Mouse (Mus musculus): ENCODE measurements around the gene Hpse. TPM values are rescaled to one million over a fixed set of nuclear protein-coding genes. Genes with fewer than 3 reads are reported as not detected.

Hpse gene
- total RNA-seq, 2 experiments from 2014 or later = 0.13 to 0.70 TPM

DNA sequence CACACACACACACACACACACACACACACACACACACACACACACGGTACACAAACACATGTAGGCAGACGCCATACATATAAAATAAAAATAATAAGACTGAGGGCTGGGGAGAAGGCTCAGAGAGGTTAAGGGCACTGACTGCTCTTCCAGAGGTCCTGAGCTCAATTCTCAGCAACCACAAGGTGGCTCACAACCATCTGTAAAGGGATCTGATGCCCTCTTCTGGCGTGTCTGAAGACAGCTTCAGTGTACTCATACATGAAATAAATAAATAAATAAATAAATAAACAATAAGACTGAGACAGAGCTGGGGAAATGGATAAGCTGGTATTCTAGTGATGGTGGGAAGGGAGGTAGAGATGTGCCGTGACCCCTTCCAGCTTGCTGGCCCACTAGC lies 33.9 kb downstream of the Hpse start:
- DNase-seq = no peak

DNA sequence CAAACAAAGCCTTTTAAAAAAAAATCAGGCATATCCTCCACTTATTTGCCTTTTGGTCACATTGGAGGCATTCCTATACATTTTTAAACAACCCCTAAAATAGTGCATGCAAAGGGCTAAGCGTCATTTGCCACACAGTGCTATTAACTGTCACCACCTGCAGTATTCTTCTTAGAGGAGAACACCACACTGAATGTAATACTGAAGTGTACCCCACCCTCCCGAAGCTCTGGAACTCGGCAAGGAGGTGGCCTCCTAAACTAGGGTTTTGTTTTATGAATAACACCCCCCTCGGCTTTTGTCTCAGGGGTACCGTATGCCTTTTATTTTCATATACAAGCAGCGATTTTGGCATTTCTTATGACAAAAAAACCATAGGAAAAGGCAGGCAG lies 39.0 kb downstream of the Hpse start:
- DNase-seq = no peak

DNA sequence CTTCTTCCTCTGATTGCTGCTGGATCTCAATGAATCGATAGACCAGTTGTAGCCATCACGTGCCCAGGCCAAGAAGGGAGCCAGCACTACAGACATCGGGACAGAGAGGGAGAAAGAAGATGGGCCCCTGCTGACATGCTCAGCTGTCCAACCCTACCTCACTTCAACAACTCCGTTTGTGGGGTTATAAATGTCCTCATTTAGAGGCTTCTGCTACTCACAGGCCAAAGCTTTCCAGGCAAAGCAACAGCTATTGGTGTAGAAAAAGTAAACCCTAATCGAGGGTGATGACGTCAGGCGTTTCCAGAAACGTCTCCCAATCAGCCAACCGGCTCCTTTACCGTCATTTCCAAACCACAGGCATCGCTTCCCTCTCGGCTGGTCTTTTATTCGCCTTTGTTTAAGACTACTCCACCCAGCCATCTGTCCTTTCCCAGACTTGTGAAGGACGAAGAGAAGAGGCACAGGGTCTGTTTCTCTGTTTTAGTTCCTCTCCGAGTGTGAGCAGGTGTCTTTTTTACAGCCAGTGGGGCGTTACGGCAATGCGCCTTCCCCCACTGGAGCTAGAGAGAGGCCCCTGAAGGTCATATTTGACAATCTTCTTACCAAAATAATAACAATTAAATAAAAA lies 39.5 kb downstream of the Hpse start:
- DNase-seq = no peak

DNA sequence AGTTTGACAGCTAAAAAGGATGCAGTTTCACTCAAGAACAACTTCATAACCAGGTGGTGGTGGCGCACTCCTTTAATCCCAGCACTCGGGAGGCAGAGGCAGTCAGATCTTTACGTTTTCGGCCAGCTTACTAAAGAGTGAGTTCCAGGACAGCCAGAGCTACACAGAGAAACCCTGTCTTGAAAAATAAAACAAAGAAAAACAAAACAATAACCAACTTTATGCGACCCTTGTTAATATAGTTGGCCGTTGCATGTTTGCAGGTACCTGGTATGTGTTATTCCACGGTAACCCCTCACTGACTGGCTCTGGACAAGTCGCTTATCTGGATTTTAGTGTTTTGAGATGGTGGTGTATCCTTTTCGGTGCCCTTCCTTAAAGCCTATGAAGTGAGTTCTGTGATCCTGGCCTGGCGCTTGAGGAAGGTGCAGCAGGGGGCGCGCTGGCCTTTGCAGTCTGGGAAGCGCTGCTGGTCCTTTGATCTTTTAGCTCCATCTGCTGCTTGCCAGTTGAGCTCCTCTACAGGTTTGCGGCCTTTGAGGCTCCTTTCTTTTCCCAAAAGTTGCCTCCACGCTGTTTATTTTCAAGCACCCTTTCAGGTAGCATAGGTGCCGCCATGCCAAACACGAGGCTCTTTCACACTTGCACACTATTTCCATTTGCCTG lies 44.7 kb downstream of the Hpse start, which contains the start of gene Coq2:
Gene Coq2, minus strand, starts transcription at position 430 of the 666 bp plus-strand sequence.
- peak; percentile 64 for DNase-seq

DNA sequence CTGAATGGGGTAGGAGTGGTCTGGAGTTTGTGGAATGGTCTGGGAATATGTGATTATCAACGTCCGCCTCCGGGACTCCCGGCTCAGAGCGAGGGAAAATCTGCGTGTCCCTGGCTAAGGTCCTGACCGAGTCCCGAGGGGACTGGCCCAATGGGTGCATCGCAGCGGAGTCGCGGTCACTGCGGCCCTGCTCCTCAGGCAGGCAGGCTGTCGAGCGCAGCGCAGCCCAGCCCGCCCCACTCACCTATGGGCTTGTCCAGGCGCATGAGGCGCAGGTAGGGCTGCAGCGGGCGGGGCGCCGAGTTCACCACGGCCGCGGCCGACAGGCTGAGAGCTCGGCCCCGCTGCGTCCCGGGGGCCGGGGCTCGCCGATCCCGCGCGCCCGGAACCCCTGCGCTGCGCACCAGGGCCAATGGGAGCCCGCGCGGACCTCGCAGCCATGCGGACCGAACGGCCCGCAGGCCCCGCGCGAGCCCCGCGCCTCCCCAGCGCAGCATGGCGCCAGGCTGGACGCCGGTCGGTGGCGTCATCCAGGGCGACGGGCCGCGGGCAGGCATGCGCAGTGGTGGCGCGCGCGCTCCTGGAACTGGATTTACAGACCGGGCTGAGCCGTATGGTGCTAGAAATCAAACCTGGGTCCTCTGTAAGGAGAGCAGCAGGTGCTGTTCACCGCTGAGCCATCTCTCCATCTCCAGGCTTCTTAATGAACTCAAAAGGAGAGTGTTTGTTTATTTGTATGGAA lies 45.6 kb downstream of the Hpse start:
- DNase-seq = peak; percentile 83

DNA sequence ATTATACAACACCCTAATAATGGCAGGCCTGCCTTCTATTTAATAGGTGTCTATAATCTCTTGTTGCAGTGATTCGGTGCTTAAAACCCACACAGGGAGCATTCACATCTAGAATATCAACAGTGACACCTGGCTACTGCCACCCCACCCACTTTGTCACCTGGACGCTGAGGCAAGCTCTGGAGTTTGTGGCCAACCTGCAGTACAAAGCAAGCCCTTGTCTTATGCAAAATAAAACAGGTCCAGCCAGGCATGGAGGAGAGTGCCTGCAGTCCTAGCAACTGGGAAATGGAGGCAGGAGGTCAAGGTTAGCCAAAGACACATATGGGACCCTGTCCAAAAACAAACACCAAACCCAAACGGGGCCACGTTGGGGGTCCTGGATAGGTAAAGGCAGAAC lies 47.1 kb downstream of the Hpse start:
- DNase-seq = no peak

DNA sequence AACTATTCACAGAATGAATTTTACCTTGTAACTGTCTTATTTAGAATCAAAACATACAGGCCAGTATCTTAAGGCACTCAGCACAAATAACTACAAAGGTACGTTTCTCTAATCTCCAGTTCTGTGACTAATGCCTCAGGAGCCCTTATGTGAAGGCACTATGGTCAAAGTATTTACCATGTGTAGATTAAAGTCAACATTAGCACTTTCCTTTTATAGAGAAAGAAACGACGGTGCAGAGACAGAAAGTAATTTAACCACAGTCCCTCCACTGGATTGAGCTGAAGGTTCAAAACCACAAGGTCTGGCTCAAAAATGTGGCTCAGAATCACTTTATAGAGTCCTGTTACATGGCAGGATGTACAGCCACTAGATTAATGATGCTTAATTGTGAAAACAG lies 47.6 kb downstream of the Hpse start:
- DNase-seq = no peak

DNA sequence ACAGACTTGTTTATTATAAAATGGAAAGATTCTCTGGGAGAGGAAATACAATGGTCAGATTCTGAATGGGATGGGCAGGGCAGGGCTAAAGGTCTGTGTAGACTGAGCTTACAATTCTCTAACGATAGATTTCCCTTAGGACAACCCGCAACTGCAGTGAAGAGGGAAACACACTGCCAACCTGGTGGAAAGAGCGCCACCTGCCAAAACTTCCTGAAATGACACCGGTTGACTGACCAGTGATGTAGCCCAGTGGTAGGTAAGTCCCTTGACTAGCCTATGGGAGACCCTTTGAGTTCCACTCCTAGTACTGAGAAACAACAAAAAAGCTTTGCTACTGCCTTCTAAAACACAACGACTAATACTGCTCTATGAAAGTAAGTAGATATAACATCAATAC lies 48.1 kb downstream of the Hpse start:
- no peak for DNase-seq

DNA sequence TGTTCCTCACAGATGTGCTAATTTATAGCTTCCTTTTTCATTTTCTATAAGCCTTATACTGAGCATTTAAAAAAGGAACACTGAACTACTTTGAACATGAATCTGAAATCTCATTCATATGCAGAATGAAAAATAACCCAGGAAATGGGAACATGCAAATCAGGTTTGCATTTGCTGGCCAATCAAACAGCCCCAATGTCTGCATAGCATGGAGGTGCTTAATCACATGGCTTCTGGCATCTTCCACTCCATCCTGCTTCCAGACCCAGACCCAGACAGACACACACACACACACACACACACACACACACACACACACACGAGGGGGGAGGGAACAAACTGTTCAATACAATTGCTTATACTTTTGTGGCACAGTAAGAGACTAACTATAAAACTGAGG lies 52.6 kb downstream of the Hpse start:
- no peak for DNase-seq

DNA sequence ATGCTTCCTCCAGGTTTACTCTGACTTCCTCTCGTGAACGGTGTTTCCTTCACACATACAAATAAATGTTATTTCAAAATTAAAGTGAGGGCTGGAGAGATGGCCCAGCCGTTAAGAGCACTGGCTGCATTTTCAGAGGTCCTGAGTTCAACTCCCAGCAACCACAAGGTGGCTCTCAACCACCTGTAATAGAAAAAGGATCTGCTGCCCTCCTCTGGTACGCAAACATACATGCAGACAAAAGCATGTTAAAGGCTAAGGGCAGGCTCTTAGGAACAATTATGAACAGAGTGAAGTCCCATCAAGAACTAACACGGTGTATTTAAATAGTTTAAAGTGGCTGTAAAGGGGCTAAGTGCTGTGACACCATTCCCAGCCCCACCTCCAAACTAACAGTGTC lies 55.7 kb downstream of the Hpse start:
- no peak for DNase-seq

DNA sequence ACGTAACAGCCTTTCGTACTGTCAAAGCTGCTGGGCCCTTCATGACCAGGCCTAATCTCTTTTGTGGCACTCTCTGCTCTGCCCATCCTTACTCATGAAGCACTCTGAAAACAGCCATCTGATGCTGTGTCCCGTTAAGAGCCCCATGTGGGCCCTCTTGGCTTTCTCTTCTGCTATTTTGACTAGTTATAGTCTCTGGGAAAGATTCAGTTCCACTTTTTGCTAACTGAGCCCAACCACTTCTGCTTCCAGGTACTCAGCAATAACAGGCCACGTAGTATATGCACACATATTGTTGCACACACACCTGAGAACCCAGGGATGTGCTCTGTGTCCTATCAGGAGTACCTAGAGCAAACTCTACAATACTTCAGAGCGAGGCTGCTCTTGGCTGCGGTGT lies 56.5 kb downstream of the Hpse start:
- no peak for DNase-seq

DNA sequence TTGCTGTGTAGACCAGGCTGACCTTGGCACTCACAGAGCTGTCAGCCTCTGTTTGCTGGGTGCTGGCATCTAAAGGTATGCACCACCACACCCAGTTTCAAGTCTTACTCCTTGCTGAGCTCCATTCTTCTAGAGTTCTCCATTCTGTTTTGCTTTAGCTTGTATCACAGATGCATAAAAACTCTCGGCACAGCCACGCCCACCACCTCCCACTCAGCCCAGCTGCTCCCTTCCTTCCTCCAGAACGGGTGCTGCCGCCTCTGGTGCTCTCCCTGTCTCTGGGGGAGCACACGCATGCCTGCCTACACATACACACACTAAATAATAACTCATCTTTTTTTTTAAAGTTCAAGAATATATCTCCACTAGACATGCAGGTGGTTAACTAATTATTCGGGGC lies 61.1 kb downstream of the Hpse start:
- DNase-seq = no peak

DNA sequence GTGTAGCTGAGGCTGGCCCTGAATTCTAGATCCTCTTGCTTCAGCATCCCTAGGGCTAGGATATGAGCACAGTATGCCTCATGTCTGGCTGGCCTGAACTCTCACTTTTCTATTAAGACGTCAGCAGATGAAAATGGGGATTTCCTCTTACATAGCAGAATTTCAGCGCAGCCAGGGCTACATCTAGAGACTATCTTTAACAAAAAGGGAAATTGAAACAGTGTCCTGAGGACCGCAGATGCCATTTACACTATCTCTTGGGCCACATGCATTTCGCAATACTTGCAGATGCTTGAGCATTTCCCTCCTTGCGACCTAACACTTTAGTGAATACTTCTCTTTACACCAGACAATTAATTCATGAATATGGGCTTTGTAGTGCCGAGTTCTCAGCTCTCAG lies 63.2 kb downstream of the Hpse start:
- DNase-seq = no peak

DNA sequence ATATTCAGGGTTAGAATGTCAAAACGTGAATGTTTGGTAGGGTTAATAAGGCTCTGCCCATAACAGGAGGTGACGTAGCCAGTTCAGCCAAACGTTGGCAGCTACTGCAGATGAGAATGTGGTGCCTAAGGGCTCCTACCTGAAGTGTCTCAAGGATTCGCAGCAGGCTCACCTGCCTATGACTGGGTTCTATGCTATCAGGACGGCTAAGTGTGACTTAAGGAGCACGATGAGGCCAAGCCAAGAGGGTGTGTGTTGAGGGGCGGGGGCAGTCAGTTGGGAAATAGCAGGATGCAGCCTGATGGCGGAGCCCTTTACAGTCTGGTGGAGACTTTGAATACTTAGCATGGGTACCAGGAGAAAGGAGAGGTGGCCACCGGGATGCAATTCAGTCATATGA lies 67.2 kb downstream of the Hpse start:
- no peak for DNase-seq

DNA sequence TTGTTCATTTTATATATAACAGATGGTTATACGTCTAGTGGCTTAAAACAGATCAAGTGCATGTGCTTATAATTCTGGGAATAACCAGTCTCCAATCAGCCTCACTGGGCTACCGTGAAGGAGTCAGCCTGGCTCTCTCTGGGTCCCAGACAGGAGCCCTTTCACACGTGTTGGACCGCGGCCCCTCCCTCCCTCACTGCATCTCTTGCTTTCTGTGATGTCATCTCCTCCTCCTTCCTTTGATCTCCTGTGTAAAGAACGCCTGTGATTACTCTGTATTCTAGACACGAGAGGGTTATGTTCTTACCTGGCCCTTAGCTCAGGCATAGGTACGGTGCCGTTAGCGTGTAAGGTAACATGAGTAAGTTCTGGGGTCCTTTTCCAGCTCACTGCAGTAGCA lies 68.0 kb downstream of the Hpse start:
- DNase-seq = no peak

DNA sequence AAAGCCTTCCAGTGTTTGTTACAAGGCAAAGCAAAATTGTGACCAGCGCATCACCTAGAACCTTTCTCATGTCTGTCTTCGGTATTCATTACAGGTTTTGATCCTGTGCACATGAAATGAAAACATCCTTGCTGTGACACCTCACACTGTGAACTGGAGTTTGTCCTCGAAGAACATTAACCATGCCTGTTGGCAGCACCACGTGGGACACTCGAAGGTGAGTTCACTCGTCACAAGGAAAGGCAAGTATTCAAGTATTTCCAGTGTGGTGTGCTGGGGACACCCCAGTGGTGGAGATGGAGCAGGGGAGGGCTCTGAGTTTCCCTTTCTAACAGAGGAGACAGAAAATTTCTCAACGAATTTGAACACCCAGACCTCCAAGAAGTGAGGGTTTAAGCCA lies 68.5 kb downstream of the Hpse start:
- no peak for DNase-seq

DNA sequence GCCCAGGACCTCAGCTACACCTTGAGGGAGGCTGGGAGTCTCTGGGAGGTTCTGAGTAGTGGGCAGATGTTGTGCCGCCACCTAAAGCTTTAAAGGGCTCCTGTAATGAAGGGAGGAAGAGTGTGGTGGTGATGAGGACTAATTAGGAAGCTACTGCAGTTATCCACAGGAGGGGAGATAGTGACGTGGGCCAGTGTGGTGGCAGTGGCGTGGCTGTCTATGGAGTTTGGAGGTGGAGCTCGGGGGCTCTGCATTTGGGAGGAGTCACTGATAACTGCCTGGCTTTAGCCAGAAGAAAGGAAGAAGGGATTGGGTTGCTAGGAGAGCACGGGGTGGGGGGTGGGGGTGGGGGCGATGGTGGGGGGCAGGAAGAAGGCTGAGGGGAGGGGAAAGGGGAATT lies 71.0 kb downstream of the Hpse start:
- DNase-seq = no peak

DNA sequence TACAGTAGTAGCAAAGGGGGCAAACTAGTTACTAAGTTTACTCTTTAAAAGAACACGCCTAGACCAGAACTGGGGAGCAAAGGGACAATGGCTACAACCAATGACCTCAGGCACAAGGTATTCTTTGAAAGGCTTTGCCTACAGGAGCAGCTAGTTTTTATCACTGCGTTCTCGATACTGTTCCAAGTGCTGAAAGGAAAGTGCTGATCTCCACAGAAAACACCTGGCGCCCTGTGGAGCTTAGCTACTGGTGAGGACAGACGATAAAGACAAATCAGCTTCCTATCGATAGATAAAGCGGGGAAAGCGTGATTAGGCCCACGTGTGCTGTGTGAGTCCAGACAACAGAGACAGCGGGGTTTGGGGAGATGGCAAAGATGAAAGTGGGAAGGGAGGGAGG lies 71.5 kb downstream of the Hpse start:
- no peak for DNase-seq

DNA sequence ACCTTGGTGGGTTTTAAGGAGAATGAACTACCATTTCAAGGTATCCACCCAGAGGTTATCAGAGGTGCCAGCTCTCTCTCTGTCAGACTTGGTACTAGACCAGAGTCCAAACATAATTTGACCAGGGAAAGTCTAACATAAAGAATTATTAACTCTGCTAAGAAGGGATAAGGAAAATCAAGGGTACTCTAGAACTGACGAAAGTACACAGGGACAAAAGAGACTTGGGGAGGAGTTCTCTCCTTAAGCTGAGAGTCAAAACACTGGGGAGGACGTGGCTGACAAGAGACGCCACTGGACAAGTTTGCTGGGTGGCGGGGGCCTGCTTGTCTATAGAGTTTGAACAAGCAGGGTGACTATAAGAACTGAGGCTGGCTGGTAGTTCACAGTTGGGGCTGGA lies 73.0 kb downstream of the Hpse start:
- DNase-seq = no peak

DNA sequence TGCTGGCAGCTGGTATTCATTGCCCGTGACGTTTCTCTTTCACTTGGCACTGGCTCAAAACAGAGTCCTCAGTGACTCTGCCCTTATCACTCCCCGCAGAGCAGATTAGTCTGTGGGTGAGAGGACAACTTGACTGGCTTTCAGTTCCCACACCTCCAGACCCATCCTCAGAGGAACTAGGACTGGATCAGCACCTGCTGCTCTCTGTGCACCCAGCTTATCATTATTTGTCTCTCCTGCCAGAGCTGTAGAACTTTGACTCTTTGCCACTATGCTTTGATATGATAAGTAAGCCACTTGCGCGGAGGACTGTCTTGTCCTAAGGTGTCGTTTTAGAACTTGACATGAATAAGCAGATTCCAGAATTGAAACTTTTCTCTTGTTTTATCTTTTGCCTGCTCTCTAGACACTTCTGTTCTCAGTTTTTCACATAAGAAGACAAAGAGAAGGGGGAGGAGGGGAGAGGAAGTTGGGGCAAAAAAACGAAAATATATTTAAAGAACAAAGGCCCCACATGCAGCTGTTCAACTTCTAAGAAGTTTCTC lies 75.5 kb downstream of the Hpse start:
- DNase-seq = no peak

DNA sequence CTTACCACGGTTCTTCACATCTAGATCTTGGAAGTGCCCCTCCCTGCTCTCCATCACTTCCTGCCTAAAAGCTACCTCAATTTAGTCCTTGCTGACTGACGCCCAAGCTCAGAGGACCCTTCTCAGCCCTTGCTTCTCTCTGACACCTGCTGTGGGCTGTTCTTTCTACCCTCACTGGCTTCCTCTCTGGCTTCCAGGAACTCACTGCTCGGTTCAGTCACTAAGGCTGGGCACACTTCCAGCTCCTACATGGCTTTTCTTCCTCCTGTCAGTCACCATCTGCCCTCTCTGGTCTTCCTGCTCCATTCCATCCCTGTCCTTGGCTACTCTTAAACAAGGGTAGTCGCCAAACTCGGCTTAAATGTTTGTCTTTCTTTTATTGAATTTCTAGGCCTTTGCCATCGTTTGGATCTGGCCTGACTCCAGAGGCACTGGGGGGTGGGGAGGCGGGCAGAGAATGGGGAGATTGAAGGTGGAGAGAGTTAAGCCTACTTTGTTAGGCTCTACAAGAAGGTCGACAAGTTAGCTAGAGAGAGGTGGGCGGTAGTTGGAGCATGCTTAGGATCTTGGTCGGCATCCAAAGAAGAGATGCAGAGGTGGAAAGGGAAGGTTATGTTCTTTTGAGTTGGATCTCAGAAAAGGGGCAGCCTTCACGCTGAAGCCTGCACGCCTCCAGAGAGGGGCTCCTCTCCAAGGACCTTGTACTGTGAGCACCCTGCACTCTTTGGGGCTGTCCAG lies 76.1 kb downstream of the Hpse start:
- no peak for DNase-seq

DNA sequence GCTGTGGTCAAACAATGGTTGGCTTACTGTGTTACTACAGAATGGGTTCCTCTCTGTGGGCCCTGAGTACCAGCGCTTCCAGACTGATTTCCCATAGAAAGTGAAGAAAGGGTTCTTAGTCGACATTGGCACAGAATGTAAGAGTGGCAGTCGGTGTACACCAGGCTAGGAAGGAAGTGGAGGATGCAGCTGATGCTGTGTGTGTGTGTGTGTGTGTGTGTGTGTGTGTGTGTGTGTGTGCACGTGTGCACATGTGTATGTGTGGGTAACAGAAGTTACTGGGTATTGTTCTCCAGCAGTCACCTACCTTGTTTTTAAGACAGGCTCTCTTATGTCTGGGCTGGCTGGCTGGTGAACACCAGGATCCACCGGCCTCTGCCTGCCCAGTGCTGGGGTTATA lies 77.2 kb downstream of the Hpse start:
- no peak for DNase-seq

DNA sequence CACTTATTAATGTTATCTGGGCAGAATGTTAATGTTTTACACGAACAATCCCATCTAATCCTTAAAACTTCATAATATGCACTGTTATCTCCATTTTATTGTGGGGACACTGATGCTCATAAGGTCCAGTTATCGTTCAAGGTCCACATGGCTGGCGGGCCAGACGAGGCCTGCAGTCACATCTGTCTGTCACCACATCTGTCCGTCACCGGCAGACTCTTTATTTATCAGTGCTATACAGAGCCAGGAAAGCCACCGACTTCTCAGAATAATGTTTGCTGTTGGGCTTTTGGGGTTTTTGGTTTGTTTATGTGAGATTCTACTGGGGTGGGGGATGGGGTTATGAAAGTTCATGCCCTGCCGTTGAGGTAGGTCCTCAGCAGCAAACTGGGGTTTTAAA lies 81.0 kb downstream of the Hpse start:
- no peak for DNase-seq
